Mouse (Mus musculus): ENCODE measurements around the gene Rps5. TPM values are rescaled to one million over a fixed set of nuclear protein-coding genes. Genes with fewer than 3 reads are reported as not detected.
"Not testable (repeated sequence)": the region's sequence is repeated elsewhere in the genome, so short reads cannot be mapped to it uniquely, and the experiment has no call there.

The Rps5 gene
- 2,418 and 2,737 TPM in 2 replicates for polyA plus RNA-seq (2012; rRNA removed)

- no peak for DNase-seq (ENCODE audit: low read depth)
These were observed at the start of gene Rps5 for GRCm38 (mm10) chr7:12921705-12922465. Gene Rps5 (plus strand): TSS chr7:12922290.

- no peak for DNase-seq (ENCODE audit: low read depth)
These were observed 47.8 kb upstream of the Rps5 start for GRCm38 (mm10) chr7:12874301-12874700.

- DNase-seq (ENCODE audit: low read depth), result no peak
These were observed 42.1 kb upstream of the Rps5 start for GRCm38 (mm10) chr7:12880036-12880435.

- not testable (repeated sequence) for DNase-seq (ENCODE audit: low read depth)
These were observed 41.6 kb upstream of the Rps5 start for GRCm38 (mm10) chr7:12880497-12880896.

GRCm38 (mm10) chr7:12880911-12881660, 41.0 kb upstream of the Rps5 start, which contains the start of gene Zfp128:
Gene Zfp128 (plus strand): TSS chr7:12881177.
- peak; percentile 62 for DNase-seq (ENCODE audit: low read depth)

- no peak for DNase-seq (ENCODE audit: low read depth)
These were observed 35.4 kb upstream of the Rps5 start for GRCm38 (mm10) chr7:12886563-12887266.

GRCm38 (mm10) chr7:12887585-12887984, 34.5 kb upstream of the Rps5 start:
- DNase-seq (ENCODE audit: low read depth), result no peak

- no peak for DNase-seq (ENCODE audit: low read depth)
These were observed 31.2 kb upstream of the Rps5 start for GRCm38 (mm10) chr7:12890928-12891327.

- no peak for DNase-seq (ENCODE audit: low read depth)
These were observed 30.8 kb upstream of the Rps5 start for GRCm38 (mm10) chr7:12891334-12891733.

GRCm38 (mm10) chr7:12897655-12898410, 24.3 kb upstream of the Rps5 start, which contains the start of gene Zscan22:
Gene Zscan22 (plus strand): TSS chr7:12897815.
- no peak for DNase-seq (ENCODE audit: low read depth)

GRCm38 (mm10) chr7:12901517-12901916, 20.6 kb upstream of the Rps5 start:
- no peak for DNase-seq (ENCODE audit: low read depth)

- no peak for DNase-seq (ENCODE audit: low read depth)
These were observed 18.5 kb upstream of the Rps5 start for GRCm38 (mm10) chr7:12903623-12904022.

GRCm38 (mm10) chr7:12905146-12905545, 16.9 kb upstream of the Rps5 start:
- no peak for DNase-seq (ENCODE audit: low read depth)

GRCm38 (mm10) chr7:12909498-12909962, 12.6 kb upstream of the Rps5 start:
- DNase-seq (ENCODE audit: low read depth), result no peak

GRCm38 (mm10) chr7:12910181-12910668, 11.9 kb upstream of the Rps5 start:
- DNase-seq (ENCODE audit: low read depth), result no peak

GRCm38 (mm10) chr7:12913556-12913955, 8.5 kb upstream of the Rps5 start:
- no peak for DNase-seq (ENCODE audit: low read depth)

GRCm38 (mm10) chr7:12920495-12920894, 1.6 kb upstream of the Rps5 start:
- not testable (repeated sequence) for DNase-seq (ENCODE audit: low read depth)

GRCm38 (mm10) chr7:12921318-12921704, 779 bp upstream of the Rps5 start:
- DNase-seq (ENCODE audit: low read depth), result no peak

GRCm38 (mm10) chr7:12922729-12923128, 639 bp downstream of the Rps5 start:
- DNase-seq (ENCODE audit: low read depth), result no peak

GRCm38 (mm10) chr7:12926316-12926715, 4.2 kb downstream of the Rps5 start:
- no peak for DNase-seq (ENCODE audit: low read depth)

- no peak for DNase-seq (ENCODE audit: low read depth)
These were observed 5.1 kb downstream of the Rps5 start, which contains the start of gene Rnf225 for GRCm38 (mm10) chr7:12927191-12927680. Gene Rnf225 (plus strand): TSS chr7:12927416.

All from gonadal fat pad, adult 2 months (tissue).